Mouse (Mus musculus) mouse trophoblast stem cell (cell line): ENCODE measurements around the gene Trim72.

Experiments
- in situ Hi-C, 2 experiments: fragments of 300-500 bp; cut with MseI, MboI; formaldehyde crosslinking; loops; 2 replicates in 1 of 2; 3 replicates in 1 of 2; pipeline ENCODE4 v1.15.1; 2025

Trim72 gene

DNA sequence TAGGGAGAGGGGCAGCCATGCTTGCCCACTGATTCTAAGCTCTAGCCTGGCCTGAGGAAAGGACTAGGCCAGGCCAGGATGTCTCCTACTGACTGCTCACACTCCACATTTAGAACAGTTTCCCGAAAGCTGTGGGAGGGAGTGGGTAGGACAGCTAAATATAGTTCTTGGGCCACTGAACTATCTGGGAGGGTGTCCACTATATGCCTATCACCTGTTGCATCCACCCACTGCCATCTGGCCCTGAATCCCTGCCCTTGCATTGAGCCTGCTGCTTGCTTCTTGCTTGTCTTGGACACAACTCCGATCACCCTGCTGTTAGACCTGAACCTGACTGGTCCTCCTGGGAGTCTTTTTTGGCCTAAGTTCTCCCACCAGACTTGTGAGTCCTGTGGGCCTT lies at the start of gene Trim72:
Gene Trim72, plus strand, starts transcription at position 262 of the 400 bp plus-strand sequence.
- in situ Hi-C loops = no loop called here

DNA sequence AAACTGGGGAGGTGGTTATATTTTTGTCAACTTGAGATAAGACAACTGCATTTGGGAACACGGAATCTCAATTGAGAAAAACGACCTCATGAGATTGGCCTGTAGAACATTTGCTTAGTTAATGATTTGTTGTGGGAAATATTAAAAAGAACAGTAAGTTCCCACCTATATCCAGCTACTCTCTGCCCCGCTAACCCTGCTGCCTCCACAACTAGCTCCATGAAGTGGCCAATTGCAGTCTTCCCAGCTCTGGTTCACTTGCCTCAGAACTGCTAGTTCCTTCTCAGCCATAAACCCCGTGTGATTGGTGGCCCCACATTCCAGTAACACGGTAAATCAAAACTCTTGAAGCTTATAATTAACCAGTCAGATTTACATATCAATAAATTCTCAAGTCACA lies 44.4 kb upstream of the Trim72 start:
- in situ Hi-C loops = no loop called here

DNA sequence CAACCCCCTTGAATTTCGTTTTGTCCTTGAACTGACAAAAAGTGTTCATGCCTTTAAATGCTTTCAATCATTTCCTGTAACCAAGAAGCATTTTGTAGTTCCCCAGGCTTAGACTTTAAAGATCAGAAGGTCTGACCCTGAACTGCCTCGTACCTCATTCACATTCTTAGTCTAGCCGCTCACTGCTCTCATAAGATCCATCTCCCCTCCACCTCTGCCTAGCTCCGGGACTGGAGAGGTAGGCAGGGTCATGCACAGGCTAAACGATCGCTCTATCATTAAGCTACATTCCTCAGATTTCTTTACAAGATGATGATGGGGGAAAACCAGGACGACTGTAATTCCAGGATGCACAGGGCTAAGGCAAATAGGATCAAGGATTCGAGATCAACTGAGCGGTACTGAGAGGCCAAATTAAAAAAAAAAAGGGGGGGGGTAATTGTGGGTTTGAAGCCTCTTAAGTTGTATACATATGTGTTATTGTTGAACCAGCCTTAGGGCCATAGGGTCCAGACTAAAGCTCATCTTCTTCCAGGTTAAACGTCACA lies 37.3 kb upstream of the Trim72 start:
- in situ Hi-C loops = no loop called here

GRCm38 (mm10) chr7:127967004-127967921 lies 36.5 kb upstream of the Trim72 start, which contains the start of gene Fus:
Gene Fus, plus strand, starts transcription at chr7:127967457.
- in situ Hi-C loops = no loop called here

GRCm38 (mm10) chr7:127967922-127968828 lies 35.6 kb upstream of the Trim72 start:
- in situ Hi-C loops = no loop called here

DNA sequence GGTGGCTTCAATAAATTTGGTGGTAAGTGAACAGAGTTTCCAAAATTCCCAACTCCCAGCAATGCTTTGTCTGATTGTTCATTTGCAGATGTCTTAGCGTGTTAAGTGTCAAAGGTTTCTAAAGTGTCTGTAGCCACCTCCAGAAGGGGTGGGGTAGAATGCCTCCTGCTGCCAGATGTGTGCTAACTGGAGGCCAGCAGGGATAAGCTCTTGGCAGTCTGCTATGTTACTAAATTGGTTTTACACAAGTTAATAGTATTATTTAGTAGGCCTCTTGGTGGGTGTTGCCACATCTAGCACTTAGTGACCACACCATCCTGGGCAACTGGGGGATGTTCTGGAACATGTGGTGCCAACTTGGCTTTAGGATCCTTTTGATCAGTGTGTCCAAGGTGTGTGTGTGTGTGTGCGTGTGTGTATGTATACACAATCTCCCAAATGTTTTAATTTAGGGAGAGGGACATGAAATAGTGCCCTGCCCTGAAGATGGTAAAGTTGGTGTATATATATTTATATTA lies 29.3 kb upstream of the Trim72 start:
- in situ Hi-C loops = no loop called here

GRCm38 (mm10) chr7:127978856-127979255 lies 24.9 kb upstream of the Trim72 start:
- in situ Hi-C loops = no loop called here

- in situ Hi-C loops = no loop called here
These were observed 23.1 kb upstream of the Trim72 start for GRCm38 (mm10) chr7:127980606-127981005.

- in situ Hi-C loops = no loop called here
These were observed 14.8 kb upstream of the Trim72 start for GRCm38 (mm10) chr7:127988904-127989303.

GRCm38 (mm10) chr7:127991643-127992487 lies 11.9 kb upstream of the Trim72 start:
- in situ Hi-C loops = no loop called here

DNA sequence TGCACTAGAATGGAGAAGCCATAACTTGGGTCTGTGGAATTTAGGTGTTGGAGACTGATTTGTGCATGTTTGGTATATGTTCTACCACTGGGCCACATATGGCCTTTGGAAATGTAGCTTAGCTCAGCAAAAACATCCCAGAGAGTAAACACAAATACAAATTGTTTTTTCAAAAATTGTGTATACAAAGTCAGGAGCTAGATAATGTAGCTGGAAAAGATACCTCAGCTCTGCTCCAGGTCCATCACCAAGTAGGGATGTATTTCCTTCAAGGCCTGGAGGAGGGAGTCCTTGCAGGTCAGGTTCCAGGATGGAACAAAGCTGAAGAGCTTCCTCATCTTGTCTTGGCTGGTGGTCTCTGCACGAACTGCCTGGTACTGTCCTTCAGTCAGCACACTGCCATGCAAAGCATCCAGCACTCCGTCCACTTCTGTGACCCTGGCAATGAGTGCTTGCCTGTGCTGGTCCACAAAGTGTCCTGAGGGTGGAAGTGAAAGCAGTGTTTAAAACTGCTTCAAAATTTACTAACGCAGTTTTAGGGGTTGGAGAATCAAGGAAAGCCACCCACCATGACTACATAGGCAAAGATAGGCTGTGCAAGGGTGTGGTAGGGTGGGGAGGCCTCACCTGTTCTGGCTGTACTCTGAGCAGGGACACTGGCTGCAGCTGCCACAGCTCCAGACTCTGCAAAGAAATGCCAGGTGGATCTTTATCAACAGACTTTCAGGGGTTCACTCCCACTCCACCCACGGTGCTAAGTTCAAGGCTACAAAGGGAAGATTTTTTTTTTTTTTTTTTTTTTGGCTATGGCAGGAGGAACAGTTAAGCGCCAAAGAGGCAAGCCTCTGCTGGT lies 11.0 kb upstream of the Trim72 start:
- in situ Hi-C loops = no loop called here

- in situ Hi-C loops = no loop called here
These were observed 10.3 kb upstream of the Trim72 start, which contains the start of gene Pycard for GRCm38 (mm10) chr7:127993341-127993977. Gene Pycard, minus strand, starts transcription at chr7:127993867.

DNA sequence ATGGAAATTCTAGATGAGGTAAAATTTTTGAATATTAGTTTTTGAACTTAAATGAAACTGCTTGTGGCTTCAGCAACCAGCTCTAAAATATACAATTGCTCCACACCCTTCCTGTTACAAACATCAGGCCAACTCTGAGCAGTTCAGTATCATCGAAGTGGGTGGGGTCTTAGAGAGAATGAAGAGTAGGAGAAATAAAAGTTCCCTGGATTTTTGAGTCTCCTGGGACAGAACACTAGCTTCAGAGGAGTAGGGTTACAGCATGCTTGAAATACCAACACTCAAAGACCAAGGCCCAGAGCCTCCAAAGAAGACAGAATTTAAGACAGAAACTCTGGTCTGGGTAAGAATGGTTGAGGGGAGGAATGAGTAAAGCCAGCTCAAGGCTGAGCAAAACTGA lies 4.3 kb upstream of the Trim72 start:
- in situ Hi-C loops = no loop called here

DNA sequence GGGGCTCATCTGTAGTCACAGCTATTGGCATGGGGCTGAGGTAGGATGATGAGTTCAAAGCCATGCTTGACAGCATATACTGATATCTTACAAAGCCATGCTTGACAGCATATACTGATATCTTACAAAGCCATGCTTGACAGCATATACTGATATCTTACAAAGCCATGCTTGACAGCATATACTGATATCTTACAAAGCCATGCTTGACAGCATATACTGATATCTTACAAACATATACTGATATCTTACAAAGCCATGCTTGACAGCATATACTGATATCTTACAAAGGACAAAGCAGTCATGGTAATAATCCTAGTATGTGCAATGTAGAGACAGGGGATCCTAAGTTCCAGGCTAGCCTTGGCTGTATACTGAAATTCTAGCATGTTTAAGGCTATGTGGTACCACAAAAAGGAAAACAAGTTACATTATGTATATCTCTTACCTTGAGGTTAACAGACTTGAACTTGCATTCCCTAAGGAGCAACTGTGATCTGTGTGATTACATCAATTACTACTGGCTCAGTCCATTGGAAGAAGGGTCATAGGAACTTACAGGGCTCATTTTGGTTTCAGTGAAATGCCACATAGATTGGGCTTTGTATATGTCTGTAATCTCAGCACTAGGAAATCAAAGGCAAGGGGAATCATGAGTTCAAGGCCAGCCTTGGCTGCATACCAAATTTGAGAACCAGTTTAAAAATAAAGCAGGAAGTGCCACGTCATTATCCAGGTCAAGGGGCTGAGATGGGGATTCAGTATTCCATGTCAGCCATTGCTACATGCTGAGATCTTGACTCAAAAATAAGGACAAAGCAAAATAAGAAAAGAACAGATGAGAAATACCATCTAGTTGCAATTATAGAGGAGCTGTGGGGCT lies 3.4 kb upstream of the Trim72 start:
- in situ Hi-C loops = no loop called here

GRCm38 (mm10) chr7:128003098-128003497 lies 651 bp upstream of the Trim72 start:
- in situ Hi-C loops = no loop called here

GRCm38 (mm10) chr7:128004150-128004486 lies 369 bp downstream of the Trim72 start:
- in situ Hi-C loops = no loop called here

- in situ Hi-C loops = no loop called here
These were observed 976 bp downstream of the Trim72 start for GRCm38 (mm10) chr7:128004487-128005362.
